Mouse (Mus musculus) megakaryocyte, embryonic 14.5 days (primary cell): ENCODE measurements around the gene Mgat4b. TPM values are rescaled to one million over a fixed set of nuclear protein-coding genes. Genes with fewer than 3 reads are reported as not detected.

Experiments
- H3K27me3 ChIP-seq: replicated peaks from 2 replicates; pipeline ENCODE3; 2012; ENCODE audit warnings: inconsistent platforms
- H3K36me3 ChIP-seq: replicated peaks from 2 replicates; pipeline ENCODE3; 2012; ENCODE audit warnings: low read length, inconsistent platforms, mixed read lengths
- H3K4me1 ChIP-seq: 2 replicates; pipeline ENCODE4 v1.6.1; 2012; ENCODE audit warnings: inconsistent platforms
- H3K4me3 ChIP-seq: replicated peaks from 2 replicates; pipeline ENCODE3; 2012; ENCODE audit warnings: moderate library complexity, mild to moderate bottlenecking, inconsistent platforms
- H3K9me3 ChIP-seq: 2 replicates; pipeline ENCODE4 v1.6.1; 2012; ENCODE audit warnings: inconsistent platforms
- FLI1 ChIP-seq: IDR thresholded peaks from 2 replicates; pipeline ENCODE4 v1.6.1; 2012; ENCODE audit warnings: low read length, inconsistent platforms, mixed read lengths
- GATA1 ChIP-seq: IDR thresholded peaks from 3 replicates; pipeline ENCODE4 v1.6.1; 2012; ENCODE audit warnings: mixed read lengths, low read length, inconsistent platforms, borderline replicate concordance
- polyA plus RNA-seq: library from polyadenylated mRNA; stranded (reverse); fragments of >175 nt; gene quantifications from 2 replicates; pipeline ENCODE4 v1.2.3, GENCODE M21; 2012; ENCODE audit warnings: low replicate concordance; ENCODE audit not compliant: insufficient read depth

The Mgat4b gene
- polyA plus RNA-seq, 1 experiment = 119 TPM

- peaks cover 51% of the 10 kb centered on the region for H3K36me3 ChIP-seq
- H3K9me3 ChIP-seq = no peaks in the 10 kb centered on the region
- H3K4me1 ChIP-seq = peaks cover 81% of the 10 kb centered on the region
- peak overlapping the region; percentile 33 for H3K4me3 ChIP-seq
- TF ChIP-seq FLI1 (no peak), GATA1 (no peak)
- no peaks in the 10 kb centered on the region for H3K27me3 ChIP-seq
Measured at GRCm38 (mm10) chr11:50280053-50280452, 69.4 kb downstream of the Mgat4b start.

Other genes starting within 250 kb of the Mgat4b start
- gene Rnf130, start 185.5 kb upstream of the Mgat4b start, polyA plus RNA-seq = 23.9 and 25.1 TPM in 2 replicates
- gene Tbc1d9b, start 79.5 kb upstream of the Mgat4b start, polyA plus RNA-seq = 10.0 and 34.0 TPM in 2 replicates
- 3.7 TPM in 1 of 2 replicates, not detected in the other for gene Mrnip, start 36.4 kb upstream of the Mgat4b start, polyA plus RNA-seq
- gene Sqstm1, start 63 bp upstream of the Mgat4b start, polyA plus RNA-seq = 154 and 155 TPM in 2 replicates
- 10.5 and 22.9 TPM in 2 replicates for gene Ltc4s, start 27.7 kb downstream of the Mgat4b start, polyA plus RNA-seq
- 4.5 and 8.3 TPM in 2 replicates for gene Maml1, start 81.4 kb downstream of the Mgat4b start, polyA plus RNA-seq
- gene Canx, start 114.8 kb downstream of the Mgat4b start, polyA plus RNA-seq = 4.5 and 79.1 TPM in 2 replicates
- gene Cby3, start 143.6 kb downstream of the Mgat4b start, polyA plus RNA-seq = not detected in 2 replicates
- gene Hnrnph1, start 166.1 kb downstream of the Mgat4b start, polyA plus RNA-seq = 12.9 and 121 TPM in 2 replicates
- gene Rufy1, start 220.2 kb downstream of the Mgat4b start, polyA plus RNA-seq = 1.2 and 2.3 TPM in 2 replicates